Mouse (Mus musculus) forebrain, embryonic 12.5 days (tissue): ENCODE results near the gene Svop. TPM values are rescaled to one million over a fixed set of nuclear protein-coding genes. Genes with fewer than 3 reads are reported as not detected.

ENCODE experiments used
- ATAC-seq: fragments of 200-750 bp; cut with Nextera tagmentation; 2 replicates; pipeline ENCODE4 v1.8.0; 2017; ENCODE audit warnings: moderate TSS enrichment; ENCODE audit not compliant: low FRiP score
- H3K27ac ChIP-seq: fragments of 300-500 bp; sonication (generic); 2 replicates; pipeline ENCODE4 v1.5.1; 2016; ENCODE audit warnings: mild to moderate bottlenecking
- H3K27me3 ChIP-seq: fragments of 300-500 bp; sonication (generic); 2 replicates; pipeline ENCODE4 v1.6.1; 2016; ENCODE audit warnings: mild to moderate bottlenecking
- H3K36me3 ChIP-seq: fragments of 300-500 bp; sonication (generic); replicated peaks from 2 replicates; pipeline ENCODE4 v1.6.1; 2016; ENCODE audit warnings: mild to moderate bottlenecking
- H3K4me1 ChIP-seq: fragments of 300-500 bp; sonication (generic); 2 replicates; pipeline ENCODE4 v1.6.1; 2016
- H3K4me2 ChIP-seq: fragments of 300-500 bp; sonication (generic); 2 replicates; pipeline ENCODE4 v1.6.1; 2016; ENCODE audit warnings: mild to moderate bottlenecking, moderate library complexity
- H3K4me3 ChIP-seq: fragments of 300-500 bp; sonication (generic); replicated peaks from 2 replicates; pipeline ENCODE4 v1.5.1; 2016; ENCODE audit warnings: mild to moderate bottlenecking
- H3K9ac ChIP-seq: fragments of 300-500 bp; sonication (generic); 2 replicates; pipeline ENCODE4 v1.6.1; 2016; ENCODE audit warnings: mild to moderate bottlenecking
- H3K9me3 ChIP-seq: fragments of 300-500 bp; sonication (generic); 2 replicates; pipeline ENCODE4 v1.6.1; 2016
- WGBS: fragments of 180-500 bp; shearing (Covaris S2); methylation state at CpG from one replicate; pipeline ENCODE4 v1.1.7; 2016; 5-methylcytosine and 5-hydroxymethylcytosine counted together
- polyA plus RNA-seq: library from polyadenylated mRNA; unstranded; fragments of >200 nt; fragmentation: Nextera tagmentation; extraction: Ambion mirVana; gene quantifications from 2 replicates; pipeline ENCODE4 v1.2.1, GENCODE M21; 2016

Svop gene
- polyA plus RNA-seq, 1 experiment from 2014 or later, result 40.2 TPM

DNA sequence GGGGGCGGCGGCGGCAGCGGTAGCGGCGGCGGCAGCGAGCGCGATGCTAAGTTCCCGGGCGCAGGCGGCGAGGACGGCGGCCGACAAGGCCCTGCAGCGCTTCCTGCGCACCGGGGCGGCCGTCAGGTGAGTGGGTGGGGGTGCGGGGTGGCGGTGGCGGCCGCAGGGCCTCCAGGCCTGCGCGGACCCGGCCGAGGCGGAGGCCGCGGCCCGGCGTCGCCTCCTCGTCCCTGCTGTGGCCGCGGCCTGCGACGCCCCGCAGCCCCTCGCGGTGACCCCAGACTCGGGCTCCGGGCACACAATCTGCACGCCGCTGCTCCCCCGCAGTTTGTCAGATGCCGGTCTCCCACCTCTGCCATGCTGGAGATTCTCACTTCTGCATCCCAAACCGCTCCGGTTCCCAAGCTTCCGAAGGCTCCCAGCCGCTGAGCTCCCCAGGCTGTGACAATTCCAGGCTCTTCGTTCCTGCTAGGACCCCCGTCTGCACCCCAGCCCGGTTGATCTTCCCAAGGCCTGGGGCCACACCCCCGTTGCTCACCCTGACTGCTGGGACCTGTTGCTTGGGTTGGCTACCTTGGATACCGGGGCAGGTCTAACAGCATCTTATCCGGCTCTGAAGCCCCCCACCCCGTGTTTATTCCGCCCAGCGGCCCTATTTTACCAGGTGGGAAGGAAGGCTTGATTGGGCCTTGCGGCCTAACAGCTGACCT is 9.2 kb upstream of the Svop start:
- 2% methylated on average over 53 of the region's 64 CpGs for WGBS
- Histone ChIP-seq H3K9ac (peak overlapping the region; percentile 97), H3K36me3 (peaks cover 22% of the 10 kb centered on the region), H3K4me2 (peak overlapping the region; percentile 99), H3K9me3 (no peaks in the 10 kb centered on the region), H3K4me3 (peak overlapping the region; percentile 99), H3K27me3 (0 out of 2 replicates have a peak, but pooled peaks cover 2% of the 10 kb centered on the region), H3K27ac (peak overlapping the region; percentile 79), H3K4me1 (peaks cover 22% of the 10 kb centered on the region)
- ATAC-seq, result peak; percentile 77

DNA sequence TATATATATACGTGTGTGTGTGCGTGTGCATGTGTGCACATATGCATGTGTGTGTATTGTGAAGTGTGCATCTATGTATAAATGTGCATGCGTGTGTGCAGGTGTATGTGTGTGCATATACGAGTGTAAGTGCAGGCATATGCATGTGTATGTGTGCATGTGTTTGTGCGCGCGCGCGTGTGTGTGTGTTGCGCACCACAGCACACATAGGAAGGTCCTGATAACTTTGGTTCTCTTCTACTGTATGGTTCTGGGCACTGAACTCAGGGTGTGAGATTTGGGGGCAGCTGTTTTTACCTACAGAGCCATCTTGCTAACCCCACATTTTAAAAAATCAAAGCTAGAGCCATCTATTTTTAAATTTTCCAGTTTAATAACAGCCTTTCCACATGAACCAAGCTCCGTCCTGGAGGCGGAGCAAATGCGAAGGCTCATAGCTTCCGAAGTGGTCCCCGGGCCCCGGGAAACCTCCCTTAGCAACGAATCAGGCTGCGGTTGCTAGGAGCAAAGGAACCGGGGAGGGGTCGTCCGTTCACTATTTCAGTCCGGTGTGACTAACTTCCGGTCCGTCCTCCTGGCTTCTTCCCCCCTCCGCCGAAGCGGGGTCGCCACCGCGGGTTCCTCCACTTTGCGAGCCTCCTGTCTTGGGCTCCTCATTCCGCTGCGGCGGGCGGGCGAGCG is 8.5 kb upstream of the Svop start:
- Histone ChIP-seq H3K27me3 (0 out of 2 replicates have a peak, but pooled peaks cover 2% of the 10 kb centered on the region), H3K4me3 (peak overlapping the region; percentile 99), H3K9me3 (no peaks in the 10 kb centered on the region), H3K4me1 (peaks cover 22% of the 10 kb centered on the region), H3K4me2 (peak overlapping the region; percentile 99), H3K36me3 (peaks cover 15% of the 10 kb centered on the region; the same call in 1 of the 2 replicates), H3K27ac (peak overlapping the region; percentile 79), H3K9ac (peak overlapping the region; percentile 97)
- WGBS, result 8% methylated on average over 37 of the region's 37 CpGs
- peak; percentile 91 for ATAC-seq

DNA sequence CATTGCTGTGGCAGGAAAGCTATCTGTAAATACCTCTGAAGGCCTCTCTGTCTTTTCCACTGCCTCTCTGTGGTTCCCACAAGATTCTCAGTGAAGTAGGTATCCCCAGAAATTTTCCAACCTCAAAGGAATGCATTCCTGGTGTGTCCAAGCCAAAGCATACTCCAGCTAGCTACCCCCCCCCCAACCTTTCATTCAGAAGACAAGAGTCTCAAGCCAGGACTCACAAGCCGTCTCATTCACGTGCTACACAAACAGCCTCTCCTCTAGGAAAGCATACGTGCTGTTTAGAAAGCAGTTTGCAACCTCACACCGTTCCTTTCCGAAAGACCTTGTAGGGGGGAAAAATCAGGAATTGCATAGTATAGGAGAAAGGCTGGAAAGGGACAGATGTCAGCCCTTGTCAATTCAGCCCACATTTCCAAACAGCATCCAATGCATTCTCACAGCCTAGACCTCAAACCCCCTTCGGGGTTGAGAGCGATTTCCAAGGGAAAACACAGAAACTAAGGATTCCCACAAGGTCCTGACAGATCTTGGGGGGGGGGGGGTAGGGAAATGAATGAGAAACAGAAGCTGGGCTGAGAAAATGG is 853 bp downstream of the Svop start:
- ATAC-seq, result no peak

DNA sequence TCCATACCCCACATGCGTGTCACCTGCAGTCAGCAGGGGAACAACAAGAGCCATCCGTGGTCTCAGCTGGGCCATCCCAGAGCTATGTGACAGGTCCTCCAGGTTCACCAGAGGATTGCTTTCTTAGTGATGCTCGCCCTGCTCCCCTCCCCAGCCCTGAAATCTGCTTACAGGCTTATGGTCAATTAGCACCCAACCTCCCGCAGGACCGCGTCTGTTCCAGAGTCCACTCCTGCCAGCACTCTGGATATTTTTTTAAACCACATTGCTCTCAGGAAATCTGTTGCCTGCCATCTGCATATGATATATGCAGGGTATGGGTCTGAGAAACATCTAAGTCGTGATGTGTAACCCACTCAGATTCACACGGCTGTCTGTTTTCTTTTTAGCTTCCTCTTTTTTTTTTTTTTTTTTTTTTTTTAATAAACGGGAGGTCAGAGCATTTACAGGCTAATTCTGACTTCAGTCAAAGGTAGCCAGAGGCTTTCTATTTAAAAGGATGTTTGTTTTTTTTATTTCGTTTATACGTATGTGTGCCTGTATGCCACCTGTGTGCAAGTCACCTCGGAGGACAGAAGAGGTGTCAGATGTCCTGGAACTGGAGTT is 3.4 kb downstream of the Svop start:
- no peaks in the 10 kb centered on the region for H3K36me3 ChIP-seq
- WGBS, result 75% methylated on average over 12 of the region's 12 CpGs
- H3K4me2 ChIP-seq, result no peak overlapping the region
- no peak overlapping the region for H3K9ac ChIP-seq
- no peak overlapping the region for H3K27ac ChIP-seq
- peaks cover 10% of the 10 kb centered on the region; the same call in 1 of the 2 replicates for H3K27me3 ChIP-seq
- no peak overlapping the region for H3K4me3 ChIP-seq
- peaks cover 18% of the 10 kb centered on the region for H3K4me1 ChIP-seq
- no peaks in the 10 kb centered on the region for H3K9me3 ChIP-seq
- ATAC-seq, result no peak

More for the DNA sequence above, 853 bp downstream of the Svop start:
- Histone ChIP-seq H3K9ac (peak overlapping the region; percentile 73), H3K27me3 (peaks cover 10% of the 10 kb centered on the region; the same call in 1 of the 2 replicates), H3K4me3 (peak overlapping the region; percentile 57), H3K36me3 (no peaks in the 10 kb centered on the region), H3K4me1 (peaks cover 18% of the 10 kb centered on the region), H3K9me3 (no peaks in the 10 kb centered on the region), H3K27ac (peak overlapping the region; percentile 81), H3K4me2 (peak overlapping the region; percentile 56)
- WGBS, result 9% methylated on average over 7 of the region's 7 CpGs

DNA sequence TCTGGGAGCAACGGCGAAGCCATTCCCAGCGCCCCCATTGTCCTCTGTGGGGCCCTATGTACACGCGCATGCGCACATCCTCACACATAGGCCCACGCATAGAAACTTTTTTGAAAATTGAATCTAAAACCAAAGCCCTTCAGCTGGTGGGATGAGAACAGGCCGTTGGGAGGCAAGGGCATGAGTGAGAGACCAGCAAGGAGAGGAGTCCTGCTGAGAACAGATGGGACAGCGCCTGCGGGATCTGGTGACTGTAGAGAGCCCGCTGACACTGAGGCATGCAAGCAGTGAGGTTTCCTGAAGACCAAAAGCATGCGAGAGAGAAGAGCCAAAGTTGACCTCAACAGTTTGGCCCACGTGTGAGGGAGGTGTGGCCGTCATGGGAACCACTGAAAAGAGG is 5.9 kb downstream of the Svop start:
- no peaks in the 10 kb centered on the region for H3K27me3 ChIP-seq
- H3K4me1 ChIP-seq, result peaks cover 4% of the 10 kb centered on the region
- 88% methylated on average over 14 of the region's 14 CpGs for WGBS
- no peaks in the 10 kb centered on the region for H3K9me3 ChIP-seq
- H3K4me2 ChIP-seq, result no peak overlapping the region
- no peaks in the 10 kb centered on the region for H3K36me3 ChIP-seq
- H3K4me3 ChIP-seq, result no peak overlapping the region
- ATAC-seq, result no peak
- H3K9ac ChIP-seq, result no peak overlapping the region
- H3K27ac ChIP-seq, result no peak overlapping the region

DNA sequence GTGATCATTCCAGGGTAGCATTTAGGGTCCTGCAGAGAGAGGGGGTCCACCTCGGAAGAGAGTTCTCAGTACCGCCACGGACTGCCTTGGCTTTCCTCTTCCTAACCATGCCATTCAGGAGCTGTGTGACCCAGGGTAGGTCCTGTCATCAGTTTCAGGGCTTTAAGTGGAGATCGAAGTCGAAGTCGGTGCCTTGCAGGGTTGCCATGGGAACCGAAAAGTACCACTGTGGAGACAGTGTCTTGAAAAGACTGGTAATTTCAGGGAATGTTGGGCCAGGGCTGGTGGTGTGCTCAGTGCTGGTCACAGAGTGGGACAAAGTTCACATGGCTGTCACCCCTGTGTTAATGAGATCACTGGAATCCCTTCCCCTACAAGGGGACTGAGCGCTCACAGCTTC is 14.4 kb downstream of the Svop start:
- H3K9me3 ChIP-seq, result no peaks in the 10 kb centered on the region
- no peaks in the 10 kb centered on the region for H3K36me3 ChIP-seq
- ATAC-seq, result no peak
- WGBS, result 62% methylated on average over 8 of the region's 8 CpGs
- no peak overlapping the region for H3K4me3 ChIP-seq
- H3K4me1 ChIP-seq, result peaks cover 3% of the 10 kb centered on the region
- H3K27ac ChIP-seq, result no peak overlapping the region
- H3K27me3 ChIP-seq, result no peaks in the 10 kb centered on the region
- H3K4me2 ChIP-seq, result no peak overlapping the region
- no peak overlapping the region for H3K9ac ChIP-seq

DNA sequence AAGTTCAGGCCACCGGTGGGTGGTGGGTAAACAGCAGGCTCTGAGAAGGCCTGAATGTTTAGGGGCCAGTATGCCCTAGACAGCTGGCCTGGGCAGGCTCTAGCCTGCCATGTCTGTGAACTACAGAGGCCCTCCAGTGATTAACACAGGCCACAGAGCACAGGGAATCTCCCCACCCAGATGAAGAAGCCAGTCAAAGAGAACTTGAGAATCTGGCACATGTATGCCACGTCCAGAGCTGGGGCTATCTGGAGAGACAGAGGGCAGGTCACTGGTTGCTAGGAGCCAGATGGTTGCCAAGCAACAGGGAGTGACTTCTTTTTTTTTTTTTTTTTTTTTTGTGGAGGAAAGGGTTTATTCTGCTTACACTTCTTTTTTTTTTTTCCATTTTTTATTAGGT is 19.1 kb downstream of the Svop start:
- H3K27ac ChIP-seq, result no peak overlapping the region
- ATAC-seq, result no peak
- no peak overlapping the region for H3K4me2 ChIP-seq
- no peaks in the 10 kb centered on the region for H3K9me3 ChIP-seq
- 42% methylated on average over 2 of the region's 2 CpGs for WGBS
- H3K4me3 ChIP-seq, result no peak overlapping the region
- H3K27me3 ChIP-seq, result no peaks in the 10 kb centered on the region
- H3K36me3 ChIP-seq, result no peaks in the 10 kb centered on the region
- peaks cover 6% of the 10 kb centered on the region for H3K4me1 ChIP-seq
- H3K9ac ChIP-seq, result no peak overlapping the region

DNA sequence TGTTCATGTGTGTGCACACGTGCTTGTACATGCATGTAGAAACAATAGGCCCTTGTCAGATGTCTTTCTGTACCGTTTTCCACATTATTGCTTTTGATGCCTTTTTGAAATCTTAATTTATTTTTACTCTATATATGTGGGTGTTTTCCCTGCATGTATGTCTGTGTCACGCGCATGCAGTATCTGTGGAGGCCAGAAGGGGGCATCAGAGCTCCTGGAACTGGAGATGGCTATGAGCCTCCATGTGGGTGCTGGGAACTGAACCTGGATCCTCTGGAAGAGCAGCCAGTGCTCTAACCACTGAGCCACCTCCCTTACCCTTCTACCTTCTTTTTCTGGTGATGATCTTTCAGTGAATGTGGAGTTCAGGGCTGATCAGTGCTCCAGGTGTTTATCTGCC is 20.5 kb downstream of the Svop start:
- H3K27ac ChIP-seq, result no peak overlapping the region
- H3K9ac ChIP-seq, result no peak overlapping the region
- no peak overlapping the region for H3K4me3 ChIP-seq
- no peaks in the 10 kb centered on the region for H3K36me3 ChIP-seq
- ATAC-seq, result no peak
- H3K4me1 ChIP-seq, result peaks cover 6% of the 10 kb centered on the region; the same call in 1 of the 2 replicates
- 96% methylated on average over 4 of the region's 4 CpGs for WGBS
- H3K9me3 ChIP-seq, result no peaks in the 10 kb centered on the region
- H3K27me3 ChIP-seq, result no peaks in the 10 kb centered on the region
- no peak overlapping the region for H3K4me2 ChIP-seq

DNA sequence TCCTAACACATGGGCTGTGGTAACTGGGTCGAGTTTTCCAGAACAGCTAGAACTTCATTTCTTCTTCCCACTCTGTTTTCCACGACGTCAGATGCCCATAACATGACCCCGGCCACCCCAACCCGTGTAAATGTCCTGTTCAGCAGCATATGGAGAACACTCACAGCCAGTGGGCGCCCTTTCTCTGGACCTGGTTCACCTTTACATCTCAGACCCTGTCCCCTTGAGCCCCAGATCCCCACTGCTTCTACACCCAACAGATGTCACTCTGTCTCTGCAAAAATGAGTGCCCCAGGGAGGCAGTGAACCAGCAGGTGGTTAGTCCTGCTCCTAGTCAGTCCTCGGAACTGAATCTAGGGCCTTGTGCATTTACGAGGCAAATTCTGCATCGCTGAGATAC is 23.4 kb downstream of the Svop start:
- H3K4me2 ChIP-seq, result no peak overlapping the region
- H3K27me3 ChIP-seq, result no peaks in the 10 kb centered on the region
- no peak overlapping the region for H3K4me3 ChIP-seq
- H3K9me3 ChIP-seq, result no peaks in the 10 kb centered on the region
- no peak overlapping the region for H3K9ac ChIP-seq
- H3K4me1 ChIP-seq, result peaks cover 6% of the 10 kb centered on the region; the same call in 1 of the 2 replicates
- no peak for ATAC-seq
- no peak overlapping the region for H3K27ac ChIP-seq
- 0 out of 2 replicates have a peak, but pooled peaks cover 3% of the 10 kb centered on the region for H3K36me3 ChIP-seq
- WGBS, result 73% methylated on average over 9 of the region's 9 CpGs

DNA sequence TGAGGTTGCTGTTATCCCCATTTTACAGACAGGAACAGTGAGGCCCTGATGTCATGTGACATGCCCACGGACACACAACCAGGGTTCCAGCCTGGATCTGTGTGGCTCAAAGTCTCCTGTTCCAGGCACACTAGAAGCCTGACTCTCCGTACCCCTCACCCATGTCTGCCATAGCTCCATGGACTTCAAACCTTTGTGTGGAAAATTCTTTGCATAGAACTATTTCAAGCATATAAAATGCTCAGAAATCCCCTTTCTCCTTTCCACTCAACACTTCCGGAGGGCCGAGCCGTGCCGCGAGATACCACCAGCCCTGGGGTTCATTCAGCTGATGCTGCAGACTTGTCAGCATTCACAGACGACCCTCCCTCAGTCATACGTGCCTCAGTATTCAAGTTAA is 23.8 kb downstream of the Svop start:
- Histone ChIP-seq H3K4me2 (no peak overlapping the region), H3K27ac (no peak overlapping the region), H3K4me1 (peaks cover 6% of the 10 kb centered on the region; the same call in 1 of the 2 replicates), H3K27me3 (no peaks in the 10 kb centered on the region), H3K9ac (no peak overlapping the region), H3K4me3 (no peak overlapping the region), H3K9me3 (no peaks in the 10 kb centered on the region), H3K36me3 (0 out of 2 replicates have a peak, but pooled peaks cover 7% of the 10 kb centered on the region)
- 85% methylated on average over 9 of the region's 9 CpGs for WGBS
- ATAC-seq, result no peak

DNA sequence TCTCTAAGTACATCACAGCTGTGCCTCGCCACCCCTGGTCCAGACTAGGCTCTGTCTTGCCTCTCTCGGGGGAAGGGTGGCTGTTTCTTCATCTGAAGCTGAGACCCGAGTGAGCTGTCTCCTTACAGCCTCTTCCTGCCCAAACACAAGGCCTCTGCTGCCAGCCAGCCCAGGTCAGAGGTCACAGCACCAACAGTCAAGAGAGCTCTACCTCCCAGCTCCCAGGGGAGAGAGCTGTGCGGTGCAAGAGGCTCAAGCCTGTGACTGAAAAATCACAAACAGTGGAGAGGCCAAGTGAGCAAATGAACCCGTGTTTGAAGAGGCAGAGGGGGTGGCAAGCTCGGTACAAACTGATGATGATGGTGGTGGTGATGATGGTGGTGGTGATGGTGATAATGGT is 24.8 kb downstream of the Svop start:
- Histone ChIP-seq H3K9me3 (no peaks in the 10 kb centered on the region), H3K27ac (no peak overlapping the region), H3K4me1 (no peaks in the 10 kb centered on the region), H3K4me2 (no peak overlapping the region), H3K9ac (no peak overlapping the region), H3K27me3 (no peaks in the 10 kb centered on the region), H3K36me3 (0 out of 2 replicates have a peak, but pooled peaks cover 7% of the 10 kb centered on the region), H3K4me3 (no peak overlapping the region)
- ATAC-seq, result no peak
- 54% methylated on average over 6 of the region's 6 CpGs for WGBS

DNA sequence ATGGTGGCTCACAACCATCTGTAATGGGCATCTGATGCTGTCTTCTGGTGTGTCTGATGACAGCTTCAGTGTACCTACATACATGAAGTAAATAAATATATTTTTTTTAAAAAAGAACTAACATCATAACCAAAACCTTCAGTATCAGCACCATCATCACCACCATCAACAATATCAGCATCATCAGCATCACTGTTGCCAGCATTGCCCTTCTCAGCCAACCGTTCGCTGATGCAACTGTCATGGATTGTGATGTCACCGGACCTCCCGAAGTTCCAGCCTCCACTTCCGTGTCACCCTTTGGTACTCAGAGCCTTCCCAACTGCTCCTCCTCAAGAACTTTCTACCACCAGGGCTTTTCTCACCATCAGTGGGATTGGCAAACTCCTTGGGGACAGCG is 26.2 kb downstream of the Svop start, which contains the start of gene Usp30:
Usp30 (plus strand) TSS at position 301 of the 400 bp plus-strand sequence.
- no peak within 1 kb of the TSS for H3K27ac ChIP-seq

More for the DNA sequence above, 26.2 kb downstream of the Svop start, which contains the start of gene Usp30:
- WGBS, result 97% methylated on average over 6 of the region's 6 CpGs
- H3K9ac ChIP-seq, result no peak within 1 kb of the TSS
- 0 out of 2 replicates have a peak, but pooled peaks cover 7% of the 10 kb centered on the region for H3K36me3 ChIP-seq
- no peak within 1 kb of the TSS for H3K4me2 ChIP-seq
- H3K9me3 ChIP-seq, result no peaks in the 10 kb centered on the region
- no peaks in the 10 kb centered on the region for H3K4me1 ChIP-seq
- H3K4me3 ChIP-seq, result no peak within 1 kb of the TSS
- ATAC-seq, result no peak
- H3K27me3 ChIP-seq, result no peaks in the 10 kb centered on the region
